Mouse (Mus musculus) heart, postnatal 10 days (tissue): ENCODE data around the gene Vmn2r59. TPM values are rescaled to one million over a fixed set of nuclear protein-coding genes. Genes with fewer than 3 reads are reported as not detected.
"Not testable (repeated sequence)": the region's sequence is repeated elsewhere in the genome, so short reads cannot be mapped to it uniquely, and the experiment has no call there.

ENCODE experiments used
- DNase-seq, 2 experiments: peaks; one replicate each; pipeline ENCODE4 v3.0.0; 2021
- intact Hi-C: fragments of 180-260 bp; cut with DNase I; formaldehyde crosslinking; loops from one replicate; pipeline ENCODE4 v1.15.1; 2025
- total RNA-seq, 2 experiments: library from RNA; stranded (reverse); gene quantifications; 2 replicates each; pipeline ENCODE4 v1.2.3; 2021

Gene Vmn2r59
- not detected for total RNA-seq

- DNase-seq = no peak
- intact Hi-C loops = no loop called here
Observed at GRCm38 (mm10) chr7:42058923-42059322, at the start of gene Vmn2r59. Gene Vmn2r59, minus strand, starts transcription at chr7:42059023.

DNA sequence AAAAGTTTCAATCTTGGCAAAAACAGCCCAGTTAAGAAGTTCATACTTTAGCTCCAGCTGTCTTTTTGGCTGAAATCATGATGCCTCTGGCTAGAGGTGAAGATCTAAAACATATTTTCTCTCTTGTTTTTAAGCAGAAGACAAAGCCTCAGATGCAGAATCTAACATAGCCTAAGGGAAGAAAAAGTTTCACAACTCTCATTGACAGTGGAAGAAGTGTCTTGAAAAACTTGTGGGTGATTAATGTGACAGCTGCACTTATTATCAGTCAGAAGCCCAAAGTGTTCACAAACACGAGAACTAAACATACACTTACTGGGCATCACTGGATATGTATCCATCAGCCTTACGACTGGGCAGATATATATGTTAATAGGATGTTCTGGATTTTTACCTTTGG is 48.6 kb upstream of the Vmn2r59 start, which contains the start of gene Vmn2r60:
Gene Vmn2r60 (plus strand): TSS at position 301 of the 400 bp plus-strand sequence.
- DNase-seq = no peak

GRCm38 (mm10) chr7:42107061-42107460 is 48.2 kb upstream of the Vmn2r59 start:
- intact Hi-C loops, DNase-seq: not testable (repeated sequence)

More for the DNA sequence above, 48.6 kb upstream of the Vmn2r59 start, which contains the start of gene Vmn2r60:
- intact Hi-C loops = no loop called here

Other genes starting within 250 kb of the Vmn2r59 start
- gene Vmn2r58, start 186.3 kb downstream of the Vmn2r59 start, total RNA-seq = not detected
- not detected for gene Vmn2r60, start 48.7 kb upstream of the Vmn2r59 start, total RNA-seq
- not detected for gene Vmn2r61, start 201.0 kb upstream of the Vmn2r59 start, total RNA-seq